Mouse (Mus musculus) CH12.LX (cell line): ENCODE measurements at regions not wholly inside any gene's neighbourhood (a gene's known extent, or its start where the extent isn't known, plus 50 kb on each side); places are given as distances from the start of the nearest gene placed in this dataset.

ENCODE experiments used
- DNase-seq: peaks from one replicate; pipeline ENCODE4 v3.0.0-alpha.2; 2013; ENCODE audit errors: extremely low read depth
- H3K27ac ChIP-seq: 2 replicates; pipeline ENCODE4 v1.5.1; 2012; ENCODE audit warnings: low read depth, mild to moderate bottlenecking, control low read depth, moderate library complexity; ENCODE audit not compliant: insufficient read depth
- H3K27me3 ChIP-seq: replicated peaks from 2 replicates; pipeline ENCODE3; 2012; ENCODE audit warnings: inconsistent platforms
- H3K36me3 ChIP-seq, 2 experiments: replicated peaks in 1 of 2; 2 replicates each; pipeline versions ENCODE3 to v1.6.1; 2012; ENCODE audit warnings: inconsistent platforms in 1 of 2, low read length in 1 of 2, mild to moderate bottlenecking in 1 of 2, mixed read lengths in 1 of 2, moderate library complexity in 1 of 2; ENCODE audit not compliant: control insufficient read depth in 1 of 2, insufficient read depth in 1 of 2
- H3K4me1 ChIP-seq, 2 experiments: 2 replicates each; pipeline ENCODE4 v1.6.1; 2012; ENCODE audit warnings: inconsistent platforms in 1 of 2, moderate library complexity in 1 of 2; ENCODE audit not compliant: insufficient read depth in 2 of 2, control insufficient read depth in 1 of 2
- H3K4me2 ChIP-seq: 2 replicates; pipeline ENCODE4 v1.6.1; 2012; ENCODE audit warnings: low read depth, mild to moderate bottlenecking, control low read depth; ENCODE audit not compliant: poor library complexity, insufficient read depth, severe bottlenecking
- H3K4me3 ChIP-seq, 3 experiments: fragments of 150-350 bp in 1 of 3; sonication (generic) in 1 of 3; replicated peaks in 1 of 3; 2 replicates each; pipeline versions ENCODE3 to v1.5.1; 2011 to 2012; ENCODE audit warnings: low read depth in 2 of 3, low read length in 2 of 3, mild to moderate bottlenecking in 2 of 3, moderate library complexity in 2 of 3, control low read depth in 1 of 3, improper control_type of control experiment in 1 of 3, inconsistent platforms in 1 of 3, mixed read lengths in 1 of 3; ENCODE audit not compliant: poor library complexity in 1 of 3
- H3K79me2 ChIP-seq: replicated peaks from 2 replicates; pipeline ENCODE4 v1.6.1; 2012; ENCODE audit warnings: mild to moderate bottlenecking, moderate library complexity; ENCODE audit not compliant: control insufficient read depth, poor library complexity, insufficient read depth, severe bottlenecking; ENCODE audit errors: extremely low read depth
- H3K9ac ChIP-seq: 2 replicates; pipeline ENCODE4 v1.6.1; 2012; ENCODE audit warnings: low read depth, mild to moderate bottlenecking, control low read depth, moderate library complexity; ENCODE audit not compliant: insufficient read depth
- H3K9me3 ChIP-seq: replicated peaks from 2 replicates; pipeline ENCODE3; 2012; ENCODE audit warnings: low read length, inconsistent platforms, mixed read lengths
- CTCF ChIP-seq, 2 experiments: IDR thresholded peaks in 1 of 2; conservative IDR thresholded peaks in 1 of 2; 2 replicates each; pipeline ENCODE4 v1.5.1; 2011 to 2012; ENCODE audit warnings: low read depth in 2 of 2, low read length in 2 of 2, improper control_type of control experiment in 1 of 2, inconsistent platforms in 1 of 2, mild to moderate bottlenecking in 1 of 2, moderate library complexity in 1 of 2
- ELF1 ChIP-seq: IDR thresholded peaks from 2 replicates; pipeline ENCODE4 v1.6.1; 2014; ENCODE audit warnings: low read depth, mild to moderate bottlenecking, inconsistent platforms, low read length, improper control_type of control experiment
- EP300 ChIP-seq: IDR thresholded peaks from 2 replicates; pipeline ENCODE4 v1.6.1; 2011; ENCODE audit warnings: low read length, improper control_type of control experiment
- ETS1 ChIP-seq: conservative IDR thresholded peaks from 2 replicates; pipeline ENCODE4 v1.6.1; 2012; ENCODE audit warnings: low read depth, mild to moderate bottlenecking, inconsistent platforms, low read length, improper control_type of control experiment, moderate library complexity
- GABPA ChIP-seq: IDR thresholded peaks from 2 replicates; pipeline ENCODE4 v1.6.1; 2012; ENCODE audit warnings: low read depth, low read length, improper control_type of control experiment, inconsistent platforms; ENCODE audit not compliant: insufficient replicate concordance
- HCFC1 ChIP-seq: IDR thresholded peaks from 2 replicates; pipeline ENCODE4 v1.6.1; 2012; ENCODE audit warnings: low read depth, mild to moderate bottlenecking, inconsistent platforms, low read length, improper control_type of control experiment
- JUND ChIP-seq: conservative IDR thresholded peaks from 2 replicates; pipeline ENCODE4 v1.6.1; 2011; ENCODE audit warnings: low read depth, low read length, improper control_type of control experiment
- KAT2A ChIP-seq: IDR thresholded peaks from 2 replicates; pipeline ENCODE4 v1.6.1; 2012; ENCODE audit warnings: low read length, improper control_type of control experiment, inconsistent platforms; ENCODE audit not compliant: insufficient replicate concordance
- MAZ ChIP-seq: IDR thresholded peaks from 2 replicates; pipeline ENCODE4 v1.6.1; 2012; ENCODE audit warnings: low read depth, mild to moderate bottlenecking, inconsistent platforms, low read length, improper control_type of control experiment, moderate library complexity
- MEF2A ChIP-seq: IDR thresholded peaks from 2 replicates; pipeline ENCODE4 v1.6.1; 2014; ENCODE audit warnings: low read depth, mild to moderate bottlenecking, inconsistent platforms, low read length, improper control_type of control experiment, borderline replicate concordance
- MYC ChIP-seq: IDR thresholded peaks from 2 replicates; pipeline ENCODE4 v1.6.1; 2011; ENCODE audit warnings: low read depth, mild to moderate bottlenecking, improper control_type of control experiment, low read length
- POLR2AphosphoS2 ChIP-seq: IDR thresholded peaks from 2 replicates; pipeline ENCODE4 v1.6.1; 2011; ENCODE audit warnings: low read depth, low read length, improper control_type of control experiment
- SMC3 ChIP-seq: IDR thresholded peaks from 2 replicates; pipeline ENCODE4 v1.6.1; 2011; ENCODE audit warnings: low read depth, low read length, improper control_type of control experiment
- UBTF ChIP-seq: IDR thresholded peaks from 2 replicates; pipeline ENCODE4 v1.6.1; 2012; ENCODE audit warnings: low read depth, mild to moderate bottlenecking, inconsistent platforms, low read length, improper control_type of control experiment, moderate library complexity
- USF1 ChIP-seq: IDR thresholded peaks from 2 replicates; pipeline ENCODE4 v1.6.1; 2014; ENCODE audit warnings: low read depth, mild to moderate bottlenecking, inconsistent platforms, low read length, improper control_type of control experiment
- USF2 ChIP-seq: conservative IDR thresholded peaks from 2 replicates; pipeline ENCODE4 v1.6.1; 2011; ENCODE audit warnings: low read depth, low read length, improper control_type of control experiment
- ZC3H11A ChIP-seq: IDR thresholded peaks from 2 replicates; pipeline ENCODE4 v1.6.1; 2012; ENCODE audit warnings: low read depth, mild to moderate bottlenecking, inconsistent platforms, low read length, improper control_type of control experiment
- ZKSCAN1 ChIP-seq: IDR thresholded peaks from 2 replicates; pipeline ENCODE4 v1.6.1; 2012; ENCODE audit warnings: low read depth, inconsistent platforms, low read length, improper control_type of control experiment, borderline replicate concordance
- ZNF384 ChIP-seq: IDR thresholded peaks from 2 replicates; pipeline ENCODE4 v1.6.1; 2012; ENCODE audit warnings: low read depth, low read length, improper control_type of control experiment, inconsistent platforms
- dilution Hi-C: fragments of 300-500 bp; cut with MboI; formaldehyde crosslinking; loops from 2 replicates; pipeline ENCODE4 v1.14.3; 2020; ENCODE audit warnings: low sequenced_read_pairs; ENCODE audit not compliant: extremely low pct_unique_long_range_greater_than_20kb, extremely low pct_ligation_motif_present
- in situ Hi-C: fragments of 300-500 bp; cut with MboI; formaldehyde crosslinking; loops from 3 replicates; pipeline ENCODE4 v1.14.3; 2019; ENCODE audit warnings: low sequenced_read_pairs, low pct_ligation_motif_present, low pct_unique_long_range_greater_than_20kb, mixed read lengths

- no peak for DNase-seq
- no peaks in the 10 kb centered on the region for H3K36me3 ChIP-seq
- H3K4me2 ChIP-seq = no peak overlapping the region
- no peaks in the 10 kb centered on the region for H3K27me3 ChIP-seq
- dilution Hi-C loops = no loop called here
- H3K27ac ChIP-seq = no peak overlapping the region
- H3K79me2 ChIP-seq = no peaks in the 10 kb centered on the region
- H3K9me3 ChIP-seq = no peaks in the 10 kb centered on the region
- H3K4me3 ChIP-seq = no peak overlapping the region
- peaks cover 0 to 16% of the 10 kb centered on the region in 2 experiments; a peak in 2 of 4 replicates for H3K4me1 ChIP-seq
- no peak for TF ChIP-seq GABPA
- no peak for TF ChIP-seq EP300
- no peak for TF ChIP-seq MEF2A
- no peak for TF ChIP-seq ZKSCAN1
- TF ChIP-seq POLR2AphosphoS2 = no peak
- no peak for TF ChIP-seq ZNF384
- TF ChIP-seq MAZ = no peak
- no peak for TF ChIP-seq USF1
- TF ChIP-seq ZC3H11A = no peak
- TF ChIP-seq SMC3 = no peak
- TF ChIP-seq ELF1 = no peak
- in situ Hi-C loops = no loop called here
- H3K9ac ChIP-seq = no peak overlapping the region
These were observed 66.3 kb upstream of the Mkln1 start for GRCm38 (mm10) chr6:31332254-31332653.

GRCm38 (mm10) chr6:31332714-31333113 lies 65.8 kb upstream of the Mkln1 start:
- TF ChIP-seq MEF2A (no peak), KAT2A (no peak), HCFC1 (no peak), USF2 (no peak), MYC (no peak), UBTF (no peak), JUND (no peak), ETS1 (no peak), MAZ (no peak), EP300 (no peak), CTCF (conservative IDR thresholded peaks at IDR 0.05 in 1 of 2, IDR thresholded peaks at IDR 0.05 in 1 of 2; ENCODE audit: low read depth in 2 of 2, low read length in 2 of 2) (no peak)
- H3K36me3 ChIP-seq = no peaks in the 10 kb centered on the region
- in situ Hi-C loops = no loop called here
- no peaks in the 10 kb centered on the region for H3K27me3 ChIP-seq
- H3K79me2 ChIP-seq = no peaks in the 10 kb centered on the region
- no peak for DNase-seq
- dilution Hi-C loops = no loop called here
- H3K27ac ChIP-seq = no peak overlapping the region
- H3K4me1 ChIP-seq = peaks cover 0 to 21% of the 10 kb centered on the region in 2 experiments; a peak in 2 of 4 replicates
- H3K9me3 ChIP-seq = no peaks in the 10 kb centered on the region
- no peak overlapping the region for H3K4me3 ChIP-seq
- no peak overlapping the region for H3K9ac ChIP-seq
- H3K4me2 ChIP-seq = no peak overlapping the region
